Mouse (Mus musculus) gastrocnemius, adult 2 months (tissue): ENCODE measurements around the gene Fiz1. TPM values are rescaled to one million over a fixed set of nuclear protein-coding genes. Genes with fewer than 3 reads are reported as not detected.

ENCODE experiments used
- DNase-seq: peaks from one replicate; pipeline ENCODE4 v3.0.0; 2022
- H3K27ac ChIP-seq: fragments of 200-600 bp; 2 replicates; pipeline ENCODE4 v1.8.1; 2022; ENCODE audit warnings: mild to moderate bottlenecking
- H3K4me3 ChIP-seq: fragments of 200-600 bp; 2 replicates; pipeline ENCODE4 v1.8.1; 2022; ENCODE audit warnings: mild to moderate bottlenecking, moderate library complexity
- CTCF ChIP-seq: fragments of 200-600 bp; IDR thresholded peaks from 2 replicates; pipeline ENCODE4 v1.8.1; 2022; ENCODE audit warnings: antibody characterized with exemption, mild to moderate bottlenecking, moderate library complexity
- intact Hi-C: fragments of 180-260 bp; cut with DNase I; formaldehyde crosslinking; loops from one replicate; pipeline ENCODE4 v1.15.1; 2025
- long read RNA-seq, 2 experiments: library from polyadenylated mRNA; stranded (forward); transcript quantifications; one replicate each; pipeline ENCODE4 v2.0.0; 2021
- total RNA-seq, 2 experiments: library from RNA; stranded (reverse); gene quantifications; 2 replicates each; pipeline ENCODE4 v1.2.3; 2021

Gene Fiz1
- 10 to 100 TPM; 23.2 to 23.3 TPM for total RNA-seq
- long read RNA-seq, experiment 1, transcript Fiz1-201 (3 exons, 2,546 nt): major isoform, 27 of 29 reads
- long read RNA-seq, experiment 1, partial matches to known transcripts: 1 of 29 reads
- long read RNA-seq, experiment 1, other reads (novel, unspliced or antisense): 0 of 29 reads
- long read RNA-seq, experiment 2, transcript Fiz1-201 (3 exons, 2,546 nt): major isoform, 32 of 37 reads
- long read RNA-seq, experiment 2, partial matches to known transcripts: 1 of 37 reads
- long read RNA-seq, experiment 2, other reads (novel, unspliced or antisense): 3 of 37 reads

GRCm38 (mm10) chr7:5014251-5015117 is at the start of gene Fiz1, which contains the start of gene Zfp524:
Gene Fiz1, minus strand, starts transcription at chr7:5014697.
Gene Zfp524, plus strand, starts transcription at chr7:5014415.
- Histone ChIP-seq H3K4me3 (peak within 1 kb of the TSS; percentile 95), H3K27ac (peak within 1 kb of the TSS; percentile 97)
- intact Hi-C loops: loop anchor here (2.0 to 5.0 kb wide), 3 partner anchors 46 to 1273 kb away; partner anchors contain the start of gene Zfp667
- DNase-seq: peak; percentile 97
- no peak for TF ChIP-seq CTCF

- H3K4me3 ChIP-seq: peak overlapping the region; percentile 91
- no peak for TF ChIP-seq CTCF
- DNase-seq: no peak
- intact Hi-C loops: loop anchor here (1.0 to 5.0 kb wide), 3 partner anchors 18 to 925 kb away; partner anchors contain the start of genes Epn1 and Leng8
- H3K27ac ChIP-seq: peak overlapping the region; percentile 99
Measured at GRCm38 (mm10) chr7:5062360-5063001, 48.0 kb upstream of the Fiz1 start.

- peak within 1 kb of the TSS; percentile 99 for H3K27ac ChIP-seq
- peak within 1 kb of the TSS; percentile 91 for H3K4me3 ChIP-seq
- no peak for TF ChIP-seq CTCF
- peak; percentile 98 for DNase-seq
- intact Hi-C loops: loop anchor here (1.0 to 5.0 kb wide), 4 partner anchors 18 to 925 kb away; partner anchors contain the start of genes Epn1, Fiz1, Gm44973 and Leng8
Measured at GRCm38 (mm10) chr7:5061774-5062359, 47.4 kb upstream of the Fiz1 start, which contains the start of gene U2af2. Gene U2af2, plus strand, starts transcription at chr7:5062143.

GRCm38 (mm10) chr7:5060944-5061773 is 46.7 kb upstream of the Fiz1 start:
- Histone ChIP-seq H3K4me3 (peak overlapping the region; percentile 91), H3K27ac (peak overlapping the region; percentile 99)
- TF ChIP-seq CTCF: peak; percentile 76
- peak; percentile 99 for DNase-seq
- intact Hi-C loops: loop anchor here (2.0 to 5.0 kb wide), 3 partner anchors 46 to 924 kb away; partner anchors contain the start of genes Fiz1, Gm44973, Leng8 and Zfp524

- peak; percentile 78 for TF ChIP-seq CTCF
Measured at GRCm38 (mm10) chr7:5060239-5060731, 45.8 kb upstream of the Fiz1 start.

GRCm38 (mm10) chr7:5059421-5059820 is 44.9 kb upstream of the Fiz1 start:
- intact Hi-C loops: no loop called here
- no peak for TF ChIP-seq CTCF
- Histone ChIP-seq H3K4me3 (no peak overlapping the region; the same call in 1 of the 2 replicates), H3K27ac (0 out of 2 replicates have a peak overlapping the region, but pooled peaks have one; percentile 99)
- peak; percentile 20 for DNase-seq

More at GRCm38 (mm10) chr7:5060239-5060731, 45.8 kb upstream of the Fiz1 start:
- H3K4me3 ChIP-seq: peak overlapping the region; percentile 91
- H3K27ac ChIP-seq: peak overlapping the region; percentile 99
- intact Hi-C loops: loop anchor here (2.0 to 5.0 kb wide), 3 partner anchors 45 to 923 kb away; partner anchors contain the start of genes Fiz1, Gm44973, Leng8 and Zfp524
- DNase-seq: peak; percentile 86

- TF ChIP-seq CTCF: no peak
- intact Hi-C loops: no loop called here
- DNase-seq: peak; percentile 8
- no peak overlapping the region for H3K4me3 ChIP-seq
- no peak overlapping the region for H3K27ac ChIP-seq
Measured at GRCm38 (mm10) chr7:5058631-5059030, 44.1 kb upstream of the Fiz1 start.

- intact Hi-C loops: no loop called here
- Histone ChIP-seq H3K27ac (no peak overlapping the region), H3K4me3 (no peak overlapping the region)
- peak; percentile 30 for DNase-seq
- no peak for TF ChIP-seq CTCF
Measured at GRCm38 (mm10) chr7:5057804-5058203, 43.3 kb upstream of the Fiz1 start.

- intact Hi-C loops: no loop called here
- peak; percentile 9 for DNase-seq
- no peak for TF ChIP-seq CTCF
- Histone ChIP-seq H3K4me3 (no peak overlapping the region), H3K27ac (no peak overlapping the region)
Measured at GRCm38 (mm10) chr7:5057381-5057780, 42.9 kb upstream of the Fiz1 start.

- DNase-seq: no peak
- Histone ChIP-seq H3K4me3 (peak overlapping the region; percentile 39), H3K27ac (no peak overlapping the region)
- intact Hi-C loops: no loop called here
- no peak for TF ChIP-seq CTCF
Measured at GRCm38 (mm10) chr7:5056651-5057263, 42.3 kb upstream of the Fiz1 start.
